Mouse (Mus musculus): ENCODE measurements around the gene Arl4d. TPM values are rescaled to one million over a fixed set of nuclear protein-coding genes. Genes with fewer than 3 reads are reported as not detected.
"Not testable (repeated sequence)": the region's sequence is repeated elsewhere in the genome, so short reads cannot be mapped to it uniquely, and the experiment has no call there.

Gene Arl4d
- 10 to 100 TPM in 1 of 2 experiments, 1 to 10 TPM in 1; 7.1 to 10.0 TPM for total RNA-seq (2021)
- long read RNA-seq, experiment 1, partial matches to known transcripts = 0 of 3 reads
- long read RNA-seq, experiment 1, other reads (novel, unspliced or antisense) = 0 of 3 reads
- long read RNA-seq, experiment 2, partial matches to known transcripts = 0 of 3 reads
- long read RNA-seq, experiment 2, other reads (novel, unspliced or antisense) = 0 of 3 reads

GRCm38 (mm10) chr11:101664825-101665635, at the start of gene Arl4d:
Arl4d (plus strand) TSS chr11:101665541.
- peak; percentile 88 to 93 for DNase-seq (ENCODE audit: low spot score in 2 of 2)

GRCm38 (mm10) chr11:101616104-101616503, 49.2 kb upstream of the Arl4d start:
- DNase-seq (ENCODE audit: low spot score in 2 of 2) = no peak

- DNase-seq (ENCODE audit: low spot score in 2 of 2) = no peak
Measured at GRCm38 (mm10) chr11:101616948-101617767, 48.2 kb upstream of the Arl4d start.

- DNase-seq (ENCODE audit: low spot score in 2 of 2) = no peak
Measured at GRCm38 (mm10) chr11:101617849-101618248, 47.5 kb upstream of the Arl4d start.

GRCm38 (mm10) chr11:101618596-101618995, 46.7 kb upstream of the Arl4d start:
- no peak for DNase-seq (ENCODE audit: low spot score in 2 of 2)

- not testable (repeated sequence) for DNase-seq (ENCODE audit: low spot score in 2 of 2)
Measured at GRCm38 (mm10) chr11:101620022-101620655, 45.2 kb upstream of the Arl4d start.

GRCm38 (mm10) chr11:101626649-101626994, 38.7 kb upstream of the Arl4d start:
- no peak for DNase-seq (ENCODE audit: low spot score in 2 of 2)

- peak; percentile 42 to 79 for DNase-seq (ENCODE audit: low spot score in 2 of 2)
Measured at GRCm38 (mm10) chr11:101626995-101627856, 38.1 kb upstream of the Arl4d start, which contains the start of gene Rdm1. Rdm1 (plus strand) TSS chr11:101627195.

GRCm38 (mm10) chr11:101627857-101628559, 37.3 kb upstream of the Arl4d start:
- peak; percentile 74 to 89 for DNase-seq (ENCODE audit: low spot score in 2 of 2)

- not testable (repeated sequence) for DNase-seq (ENCODE audit: low spot score in 2 of 2)
Measured at GRCm38 (mm10) chr11:101628733-101629417, 36.5 kb upstream of the Arl4d start.

GRCm38 (mm10) chr11:101635660-101636059, 29.7 kb upstream of the Arl4d start:
- no peak for DNase-seq (ENCODE audit: low spot score in 2 of 2)

- DNase-seq (ENCODE audit: low spot score in 2 of 2) = no peak
Measured at GRCm38 (mm10) chr11:101639761-101640160, 25.6 kb upstream of the Arl4d start.

GRCm38 (mm10) chr11:101640857-101641709, 24.3 kb upstream of the Arl4d start:
- peak; percentile 70 to 80 for DNase-seq (ENCODE audit: low spot score in 2 of 2)

GRCm38 (mm10) chr11:101641710-101642642, 23.4 kb upstream of the Arl4d start:
- DNase-seq (ENCODE audit: low spot score in 2 of 2) = not testable (repeated sequence)

- DNase-seq (ENCODE audit: low spot score in 2 of 2) = no peak
Measured at GRCm38 (mm10) chr11:101642931-101643330, 22.4 kb upstream of the Arl4d start.

- DNase-seq (ENCODE audit: low spot score in 2 of 2) = no peak
Measured at GRCm38 (mm10) chr11:101644591-101644990, 20.8 kb upstream of the Arl4d start.

- not testable (repeated sequence) for DNase-seq (ENCODE audit: low spot score in 2 of 2)
Measured at GRCm38 (mm10) chr11:101645043-101645410, 20.3 kb upstream of the Arl4d start.

Measured in gastrocnemius, postnatal 4 days (tissue).